Mouse (Mus musculus) layer of hippocampus, adult 9-11 months (tissue): ENCODE measurements around the gene Pcolce2.
A peak's percentile ranks its signal among the peaks of the same experiment; 100 is the strongest.

Source experiments
- DNase-seq: peaks from one replicate; pipeline ENCODE4 v3.0.0; 2022

Pcolce2 gene

DNA sequence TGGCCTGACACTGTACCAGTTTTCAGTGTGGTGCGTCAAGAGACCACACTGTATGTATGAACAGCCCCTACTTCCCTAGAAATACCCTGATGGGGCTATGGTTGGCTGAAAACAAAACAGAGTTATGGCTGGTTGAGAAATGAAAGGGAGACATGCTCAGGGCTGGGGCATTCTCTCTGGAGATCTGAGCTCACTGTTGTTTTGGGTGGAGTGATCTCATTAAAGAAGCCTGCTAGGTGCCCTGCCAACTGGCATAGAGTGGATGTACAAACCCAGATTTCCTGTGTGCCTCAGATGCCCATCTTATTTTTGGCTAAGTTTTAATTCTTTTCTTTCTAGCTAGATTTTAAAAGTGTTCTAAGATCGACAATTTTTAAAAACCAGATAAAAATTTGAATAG lies 20.5 kb downstream of the Pcolce2 start:
- DNase-seq: no peak

- peak; percentile 34 for DNase-seq
Observed at GRCm38 (mm10) chr9:95664290-95664989, 27.0 kb downstream of the Pcolce2 start.

GRCm38 (mm10) chr9:95665835-95666234 lies 28.4 kb downstream of the Pcolce2 start:
- DNase-seq: peak; percentile 18

GRCm38 (mm10) chr9:95667836-95668235 lies 30.4 kb downstream of the Pcolce2 start:
- DNase-seq: peak; percentile 77

DNA sequence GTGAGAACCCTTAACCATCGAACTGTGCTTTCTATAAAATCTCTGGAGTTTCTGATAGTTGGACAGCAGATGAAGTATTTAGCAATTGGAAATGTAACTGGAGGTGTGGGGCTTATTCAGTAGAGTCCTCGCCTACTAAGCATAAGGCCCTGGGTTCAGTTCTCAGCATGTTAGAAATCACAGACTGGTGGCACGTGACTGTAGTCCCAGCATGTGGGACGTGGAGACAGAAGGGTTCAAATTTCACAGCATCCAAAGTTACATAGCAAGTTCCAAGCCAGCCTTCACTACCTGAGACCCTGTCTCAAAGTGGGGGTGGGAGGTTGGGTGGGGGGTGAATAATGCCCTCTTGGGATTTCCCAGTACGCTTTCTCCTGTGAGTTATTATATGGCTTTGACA lies 30.9 kb downstream of the Pcolce2 start:
- peak; percentile 22 for DNase-seq

DNA sequence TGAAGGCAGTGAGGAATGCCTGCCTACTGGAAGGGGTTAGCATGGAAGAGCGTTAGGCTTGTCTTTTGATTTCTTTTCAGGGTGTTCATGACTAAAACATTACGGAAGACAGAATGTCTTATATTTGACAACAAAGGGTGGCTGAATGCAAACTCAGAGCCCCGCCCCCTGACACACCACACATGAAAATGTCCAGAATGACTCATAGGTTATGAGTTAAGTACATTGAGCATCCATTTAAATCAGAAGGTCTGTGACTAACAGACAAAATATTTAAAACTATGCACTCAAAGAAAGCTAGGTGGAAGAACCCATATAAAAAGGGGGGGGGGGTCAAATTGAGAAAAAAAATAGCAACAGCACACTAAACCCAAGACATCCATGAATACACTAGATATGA lies 34.9 kb downstream of the Pcolce2 start:
- DNase-seq: no peak

DNA sequence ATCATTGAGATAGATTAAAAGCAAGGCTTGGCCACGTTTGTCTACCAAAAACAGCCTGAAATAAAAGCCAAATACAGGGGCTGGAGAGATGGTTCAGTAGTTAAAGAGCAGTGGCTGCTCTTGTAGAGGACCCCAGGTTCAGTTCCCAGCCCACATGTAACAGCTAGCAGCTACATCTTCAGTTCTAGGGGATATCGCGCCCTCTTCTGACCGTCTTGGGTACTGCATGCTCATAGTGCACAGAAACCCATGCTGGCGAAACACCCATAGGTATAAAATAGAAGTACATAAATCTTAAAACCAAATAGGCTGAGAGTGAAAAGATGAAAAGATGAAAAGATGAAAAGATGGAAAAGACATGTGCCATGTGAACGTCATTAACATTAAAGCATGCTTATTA lies 35.4 kb downstream of the Pcolce2 start:
- no peak for DNase-seq

DNA sequence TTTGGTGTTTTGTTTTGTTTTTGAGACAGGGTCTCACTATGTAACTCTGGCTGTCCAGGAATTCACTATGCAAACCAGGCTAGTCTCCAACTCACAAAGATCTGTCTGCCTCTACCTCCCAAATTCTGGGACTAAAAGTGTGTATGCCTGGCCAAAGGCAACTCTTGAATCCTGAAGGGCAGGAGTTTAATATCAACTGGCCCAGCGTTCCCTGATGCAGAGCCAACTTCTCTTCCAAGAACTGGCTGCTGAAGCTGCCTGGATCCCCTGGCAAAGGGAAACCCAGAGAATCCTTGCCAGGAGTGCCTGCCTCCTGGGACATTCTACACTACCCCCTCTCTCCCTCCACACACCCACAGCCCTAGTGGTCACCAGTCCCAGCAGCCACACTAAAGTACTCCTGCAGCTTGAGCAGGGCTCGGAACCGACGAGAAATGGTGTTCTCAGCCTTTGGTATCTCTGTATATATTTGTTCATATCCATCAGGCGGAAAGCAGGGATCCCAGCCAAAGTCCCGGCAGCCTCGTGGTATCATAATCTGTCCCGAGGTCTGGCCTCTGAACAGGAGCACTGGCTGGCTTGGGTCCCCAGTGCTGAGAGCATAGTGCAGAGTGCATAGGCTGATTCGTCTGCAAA lies 37.8 kb downstream of the Pcolce2 start:
- DNase-seq: peak; percentile 47

DNA sequence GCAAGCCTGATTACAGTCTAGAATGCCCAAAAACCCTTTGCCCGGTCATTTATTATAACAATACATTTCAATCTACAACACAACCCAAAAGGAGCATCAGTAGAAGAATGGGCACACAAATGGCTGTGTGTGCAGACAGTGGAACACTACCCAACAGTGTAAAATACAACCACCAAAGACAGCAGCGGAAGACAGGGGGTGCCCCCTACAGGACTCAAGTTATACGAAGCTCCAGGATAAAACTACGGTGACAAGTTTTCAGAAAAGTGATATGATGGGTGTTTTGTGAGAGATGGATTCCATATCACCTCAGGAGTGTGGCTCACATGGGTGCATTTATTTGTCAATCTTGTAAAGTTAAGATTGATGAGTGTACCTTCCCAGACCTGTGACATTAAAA lies 38.6 kb downstream of the Pcolce2 start:
- DNase-seq: no peak

DNA sequence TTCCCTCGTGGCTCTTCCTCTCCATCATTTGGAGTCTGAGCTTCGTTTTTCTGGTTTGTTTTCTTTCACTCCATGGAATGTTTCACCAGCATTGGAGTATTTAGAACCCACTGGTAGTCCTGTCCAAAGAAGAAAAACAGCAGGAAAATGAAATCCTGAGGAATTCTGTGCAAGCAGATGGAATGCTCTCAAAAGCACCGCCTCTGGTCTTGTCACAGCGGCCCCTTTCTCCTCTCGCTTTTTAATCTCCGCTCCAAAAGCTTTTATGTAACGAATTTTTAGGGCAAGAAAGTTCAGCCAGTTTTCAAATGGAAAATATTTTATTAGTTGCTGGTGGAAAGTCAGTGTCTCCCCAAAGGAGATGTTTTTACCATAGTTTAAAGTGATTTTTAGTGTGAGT lies 42.6 kb downstream of the Pcolce2 start:
- DNase-seq: no peak

DNA sequence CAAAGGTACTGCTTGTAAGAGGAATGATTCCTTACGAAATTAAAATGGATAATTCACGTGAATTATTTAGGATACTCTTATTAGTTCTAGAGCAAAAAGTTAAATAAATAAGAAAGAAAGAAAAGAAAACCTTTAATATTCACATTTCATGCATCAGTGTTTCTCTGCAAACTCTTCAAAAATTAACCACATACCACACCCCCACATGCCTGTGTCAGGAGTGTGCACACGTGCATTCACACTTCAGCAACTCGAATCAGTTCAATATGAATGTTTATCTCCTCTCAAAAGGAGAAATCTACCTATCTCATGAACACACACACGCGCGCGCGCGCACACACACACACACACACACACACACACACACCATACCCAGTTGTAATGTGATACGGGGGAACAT lies 43.3 kb downstream of the Pcolce2 start:
- no peak for DNase-seq

GRCm38 (mm10) chr9:95685660-95686440 lies 48.4 kb downstream of the Pcolce2 start:
- DNase-seq: no peak

- DNase-seq: no peak
Observed at GRCm38 (mm10) chr9:95688064-95688463, 50.7 kb downstream of the Pcolce2 start.

DNA sequence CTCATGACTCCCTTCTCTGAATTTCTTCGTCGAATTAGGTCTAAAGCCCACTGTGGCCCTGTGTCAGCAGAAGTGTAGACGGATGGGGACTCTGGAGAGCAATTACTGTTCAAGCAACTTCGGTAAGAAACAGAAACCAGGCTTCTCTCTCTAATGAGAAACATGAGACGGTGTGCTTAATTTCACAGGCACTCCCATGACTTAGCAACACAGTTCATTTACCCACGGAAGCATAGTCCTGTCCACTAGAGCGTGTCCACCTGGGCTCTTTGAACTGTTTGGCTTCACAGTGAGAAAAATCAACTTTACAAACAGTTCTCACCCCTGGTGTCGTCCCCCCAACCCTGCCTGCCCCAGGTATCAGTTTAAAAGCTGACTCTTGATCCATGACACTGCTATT lies 55.4 kb downstream of the Pcolce2 start:
- DNase-seq: no peak

GRCm38 (mm10) chr9:95693528-95694100 lies 56.2 kb downstream of the Pcolce2 start:
- no peak for DNase-seq

- no peak for DNase-seq
Observed at GRCm38 (mm10) chr9:95694526-95694925, 57.1 kb downstream of the Pcolce2 start.

DNA sequence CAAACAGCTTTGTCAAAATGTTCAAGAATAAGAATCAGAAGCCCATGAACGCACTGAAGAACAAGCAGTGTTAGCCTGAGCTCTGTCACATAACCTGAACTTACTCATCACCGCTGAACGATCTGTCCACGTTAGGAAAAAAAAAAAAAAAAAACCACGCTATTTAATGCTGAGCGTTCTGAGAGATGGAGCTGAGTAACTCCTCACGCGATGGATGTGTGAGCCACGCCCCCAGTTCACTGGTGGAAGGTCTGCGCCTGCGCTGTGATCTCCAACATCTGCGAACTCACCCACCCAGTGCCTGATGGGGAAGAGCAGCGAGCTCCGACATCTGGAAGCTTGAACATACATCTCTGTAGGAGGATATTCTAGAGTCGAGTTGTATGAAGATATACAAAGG lies 57.6 kb downstream of the Pcolce2 start:
- no peak for DNase-seq

DNA sequence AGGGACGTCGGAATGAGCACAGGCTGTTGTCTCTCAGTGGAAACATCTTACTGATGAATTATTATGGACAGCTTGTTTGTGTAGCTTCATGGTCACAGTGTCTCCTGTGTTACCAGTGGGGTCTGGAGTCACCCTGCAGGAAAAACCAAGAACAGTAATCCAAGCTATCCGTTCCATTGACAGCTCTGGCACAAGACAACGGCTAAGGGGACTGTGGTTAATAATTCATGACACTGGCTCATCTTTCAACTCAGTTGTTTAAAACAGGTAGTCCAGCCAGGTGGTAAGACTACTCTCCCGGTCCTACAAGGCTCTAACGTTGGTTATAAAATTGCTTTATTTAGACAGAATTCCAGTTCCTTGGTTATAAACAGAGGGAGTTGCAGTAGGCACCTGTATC lies 59.2 kb downstream of the Pcolce2 start:
- DNase-seq: no peak

- DNase-seq: no peak
Observed at GRCm38 (mm10) chr9:95697808-95698207, 60.4 kb downstream of the Pcolce2 start.

- peak; percentile 53 for DNase-seq
Observed at GRCm38 (mm10) chr9:95699273-95699672, 61.9 kb downstream of the Pcolce2 start.

DNA sequence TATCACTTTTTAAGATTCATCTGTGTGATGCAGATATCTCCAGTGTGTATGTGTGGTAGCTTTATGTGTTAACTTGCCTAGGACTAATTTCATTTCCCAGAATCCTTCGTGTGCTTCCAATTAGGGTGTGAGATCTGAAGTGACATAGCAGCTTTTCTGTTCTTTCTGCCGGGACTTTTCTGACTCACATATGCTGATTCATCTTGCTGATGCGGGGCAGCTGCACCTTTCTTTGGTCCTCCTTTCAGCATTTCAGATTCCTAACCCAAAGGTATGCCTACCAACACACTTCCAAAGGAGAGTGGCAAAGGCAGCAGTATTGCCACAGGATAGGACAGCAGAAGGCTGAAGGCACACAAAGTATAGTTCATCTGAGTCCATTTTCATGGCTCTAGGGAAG lies 66.7 kb downstream of the Pcolce2 start:
- no peak for DNase-seq

DNA sequence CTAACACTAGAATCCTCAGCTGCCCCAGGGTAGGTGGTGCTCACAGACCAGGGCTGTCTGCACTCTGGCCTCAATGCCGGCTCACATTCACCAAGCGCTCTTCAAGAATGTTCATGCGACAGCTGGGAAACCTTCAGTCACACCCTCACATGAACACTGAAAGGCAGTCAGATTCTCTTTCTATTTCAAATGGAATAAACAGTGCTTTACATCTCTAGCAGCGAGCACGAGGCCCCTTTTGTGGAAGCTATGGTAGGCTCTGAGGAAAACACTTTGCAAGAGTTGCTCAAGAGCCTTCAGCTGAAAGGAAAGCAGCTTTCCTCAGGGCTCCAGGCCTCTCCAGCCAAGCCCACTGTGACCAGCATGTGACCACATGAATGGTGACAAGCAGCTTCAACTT lies 68.0 kb downstream of the Pcolce2 start:
- no peak for DNase-seq

- no peak for DNase-seq
Observed at GRCm38 (mm10) chr9:95708943-95709342, 71.5 kb downstream of the Pcolce2 start.

DNA sequence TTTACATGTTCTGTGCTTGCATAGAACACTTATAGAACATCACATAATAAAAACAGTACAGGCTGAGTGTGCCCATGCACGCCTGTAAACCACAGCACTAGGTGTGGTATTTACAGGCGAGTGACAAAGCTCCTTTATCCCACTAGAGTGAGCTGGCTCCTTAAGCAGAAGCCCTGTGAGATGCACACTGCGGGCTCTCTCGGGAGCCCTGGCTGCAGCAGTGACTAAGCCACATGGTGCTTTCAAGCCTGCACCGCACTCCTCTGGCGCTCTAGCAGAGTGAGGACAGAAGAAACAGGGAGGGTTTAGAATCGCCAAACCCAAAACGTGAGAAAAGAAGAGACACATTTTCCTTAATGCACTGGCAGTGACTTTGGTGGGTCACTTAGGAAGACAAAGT lies 75.2 kb downstream of the Pcolce2 start:
- DNase-seq: no peak
